Mouse (Mus musculus): ENCODE measurements at regions not wholly inside any gene's neighbourhood (a gene's known extent, or its start where the extent isn't known, plus 50 kb on each side); places are given as distances from the start of the nearest gene placed in this dataset.
"Not testable (repeated sequence)": the region's sequence is repeated elsewhere in the genome, so short reads cannot be mapped to it uniquely, and the experiment has no call there.

GRCm38 (mm10) chrX:65778656-65779370 is 525.2 kb downstream of the 4930447F04Rik start:
- DNase-seq (ENCODE audit: low spot score in 2 of 2) = not testable (repeated sequence)

GRCm38 (mm10) chrX:65769861-65770260 is 534.2 kb downstream of the 4930447F04Rik start:
- DNase-seq (ENCODE audit: low spot score in 2 of 2) = no peak

DNA sequence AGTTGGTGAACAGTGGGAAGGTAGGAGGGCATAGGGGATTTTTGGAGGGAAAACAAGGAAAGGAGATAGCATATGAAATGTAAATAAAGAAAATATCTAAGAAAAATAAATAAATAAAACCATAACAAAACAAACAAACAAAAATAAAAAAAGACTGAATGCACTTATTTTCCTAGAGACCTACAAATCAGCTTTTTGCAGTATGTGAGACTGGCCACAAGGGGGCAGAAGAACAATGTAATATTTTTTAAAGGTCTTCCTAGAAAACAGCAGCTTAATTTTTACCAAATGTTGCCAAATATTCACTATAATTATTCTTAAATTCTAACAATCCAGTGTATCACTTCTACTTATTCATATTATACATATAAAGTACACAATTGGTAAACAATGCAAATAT is 569.4 kb downstream of the 4930447F04Rik start:
- DNase-seq (ENCODE audit: low spot score in 2 of 2) = peak in 1 of 2 experiments; percentile 34

DNA sequence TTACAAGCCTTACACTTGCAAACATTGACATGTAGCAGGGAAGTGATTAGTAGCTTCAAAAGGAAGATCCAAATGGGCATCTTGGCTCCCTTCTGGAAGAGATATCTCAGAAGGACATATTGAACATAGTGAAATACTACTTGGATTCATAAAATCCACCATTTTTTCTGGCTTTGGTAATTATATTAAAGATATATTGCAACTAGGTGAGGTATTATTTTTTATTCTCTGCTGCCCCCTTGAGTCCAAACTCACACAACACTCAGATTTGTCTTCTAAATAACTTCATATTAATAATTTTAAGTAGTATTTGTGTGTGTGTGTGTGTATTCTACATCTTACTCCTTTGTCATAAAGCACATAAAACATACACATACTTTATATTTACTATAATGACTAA is 588.5 kb downstream of the 4930447F04Rik start:
- DNase-seq (ENCODE audit: low spot score in 2 of 2) = peak in 1 of 2 experiments; percentile 22
